Mouse (Mus musculus) mouse trophoblast stem cell (cell line): ENCODE data around the gene Cdk5r1.

ENCODE experiments used
- in situ Hi-C, 2 experiments: fragments of 300-500 bp; cut with MseI, MboI; formaldehyde crosslinking; loops; 2 replicates in 1 of 2; 3 replicates in 1 of 2; pipeline ENCODE4 v1.15.1; 2025

The Cdk5r1 gene

DNA sequence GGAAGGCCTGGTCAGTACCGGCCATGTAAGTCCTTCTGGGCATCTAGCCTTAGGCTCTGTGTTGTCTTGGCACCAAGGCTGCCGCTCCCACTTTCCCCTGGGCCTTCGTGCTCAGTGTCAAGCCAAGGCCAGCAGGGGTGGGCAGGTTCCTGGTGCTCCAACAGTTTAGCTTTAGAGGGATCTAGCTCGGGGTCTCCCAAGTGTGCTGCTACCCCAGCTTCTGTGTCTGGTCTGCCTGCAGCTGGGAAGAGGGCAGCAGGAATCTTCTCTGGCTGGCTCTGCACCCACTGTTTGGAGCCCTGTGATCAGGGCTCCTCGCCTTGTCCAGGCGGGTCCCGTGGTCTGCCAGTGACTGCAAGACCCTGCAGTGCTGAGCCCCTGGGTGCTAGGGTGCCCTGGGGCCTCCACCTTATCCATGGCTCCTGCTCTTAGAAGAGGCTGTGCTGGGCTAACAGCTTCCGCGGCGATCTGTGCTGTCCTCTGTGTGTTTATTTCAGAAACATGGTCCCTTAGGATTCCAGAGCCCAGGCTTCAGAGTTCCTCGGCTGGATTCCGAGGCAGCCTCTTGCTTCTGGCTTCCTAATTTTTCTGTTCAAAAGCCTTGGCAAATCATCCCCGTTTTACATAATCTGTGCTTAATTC is 4.7 kb downstream of the Cdk5r1 start:
- in situ Hi-C loops = loop anchor here in 1 of 2 experiments (5.0 kb wide), 1 partner anchor 81 kb away; no protein-coding TSS in a partner anchor

DNA sequence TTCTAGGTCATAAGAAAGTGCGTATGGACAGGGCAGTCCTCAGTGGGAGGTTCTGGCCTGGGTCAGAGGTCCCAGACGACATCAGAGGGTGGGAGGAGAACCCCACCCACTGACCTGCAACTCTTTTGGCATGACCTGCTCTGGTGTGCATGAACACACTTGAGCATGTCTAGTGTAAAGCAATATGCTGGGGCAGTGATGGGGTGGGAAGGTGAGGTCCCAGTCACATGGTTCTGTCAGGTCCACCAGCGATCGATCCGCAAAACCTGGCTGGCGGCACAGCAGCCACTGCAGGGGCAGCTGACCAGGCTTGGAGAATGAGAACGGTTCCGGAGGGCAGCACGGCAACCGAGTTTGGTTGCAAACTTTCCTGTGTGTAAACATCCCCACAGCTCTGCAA is 5.5 kb downstream of the Cdk5r1 start:
- in situ Hi-C loops = loop anchor here in 1 of 2 experiments (5.0 kb wide), 1 partner anchor 80 kb away; no protein-coding TSS in a partner anchor

DNA sequence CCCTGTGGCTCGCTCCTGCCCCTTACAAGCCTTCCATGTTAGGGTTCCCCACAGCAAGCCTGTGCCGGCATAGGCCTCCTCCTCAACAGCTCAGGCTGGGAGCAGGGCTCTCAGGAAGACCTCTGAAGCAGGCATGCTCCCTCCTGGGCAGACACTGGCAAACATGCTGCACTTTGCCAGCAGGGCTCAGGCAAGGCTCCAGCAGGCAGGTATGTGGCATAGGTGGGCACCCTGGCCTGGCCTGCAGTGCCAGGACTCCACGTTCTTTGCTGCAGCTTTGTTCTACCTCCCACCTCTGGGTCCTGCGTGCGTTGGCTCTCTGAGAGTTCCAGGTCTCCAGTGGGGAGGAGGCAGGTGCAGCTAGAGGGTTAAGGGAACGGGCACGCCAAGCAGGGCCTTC is 6.1 kb downstream of the Cdk5r1 start:
- in situ Hi-C loops = loop anchor here in 1 of 2 experiments (5.0 kb wide), 1 partner anchor 79 kb away; no protein-coding TSS in a partner anchor

DNA sequence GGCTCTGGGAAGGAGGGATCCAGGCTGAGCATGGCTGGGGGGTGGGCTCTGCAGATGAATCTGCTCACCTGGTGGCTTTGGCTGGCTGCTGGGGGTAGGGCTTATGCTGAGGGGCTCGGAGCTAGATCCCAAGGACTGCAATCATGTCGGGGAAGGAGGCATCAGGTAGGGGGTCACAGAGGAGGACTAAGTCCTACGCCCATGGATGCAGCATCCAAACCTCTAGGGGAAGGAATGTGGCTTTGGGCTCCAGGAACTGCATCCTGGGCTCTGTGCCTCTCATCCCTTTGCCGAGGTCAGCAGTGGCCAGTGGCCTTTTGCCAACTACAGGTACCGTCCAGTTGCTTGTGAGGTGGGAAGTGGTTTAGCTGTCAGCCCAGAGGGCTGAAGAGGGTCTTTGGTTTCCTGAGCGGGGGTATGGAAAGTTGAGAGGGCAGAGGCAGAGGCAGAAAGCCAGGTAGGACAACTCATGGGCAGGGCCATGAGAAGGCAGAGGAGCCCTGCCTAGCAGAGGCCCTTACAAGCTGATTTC is 6.8 kb downstream of the Cdk5r1 start:
- in situ Hi-C loops = loop anchor here in 1 of 2 experiments (5.0 kb wide), 1 partner anchor 79 kb away; no protein-coding TSS in a partner anchor

DNA sequence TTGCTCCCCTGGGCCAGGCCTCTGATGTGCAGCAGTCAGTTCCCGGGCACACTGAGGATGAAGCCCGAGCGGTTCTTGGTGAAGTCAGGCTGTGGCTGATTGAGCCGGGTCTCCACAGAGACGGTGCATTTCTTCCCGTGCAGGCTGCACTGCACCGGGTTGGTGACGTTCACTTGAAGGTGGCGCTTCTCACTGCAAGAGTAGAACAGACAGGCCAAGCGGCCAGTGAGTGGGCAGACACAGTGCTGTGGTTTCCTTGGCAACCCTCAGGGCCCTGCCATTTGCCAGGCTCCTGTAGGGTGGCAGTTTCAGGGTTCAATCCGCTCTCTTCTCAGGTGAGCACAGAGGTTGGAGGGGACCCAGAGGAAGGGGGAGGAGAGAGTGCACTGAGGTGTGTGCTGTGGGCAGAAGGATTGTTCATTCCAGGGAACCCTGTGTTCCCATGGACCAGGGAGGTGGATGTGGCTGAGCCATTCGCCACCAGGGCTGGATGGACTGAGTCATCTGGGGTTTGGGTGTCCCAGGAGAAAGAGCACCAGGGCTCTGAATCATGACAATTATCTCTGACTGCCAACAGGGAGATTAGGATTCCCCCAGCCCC is 7.5 kb downstream of the Cdk5r1 start:
- in situ Hi-C loops = loop anchor here in 1 of 2 experiments (5.0 kb wide), 1 partner anchor 78 kb away; no protein-coding TSS in a partner anchor

DNA sequence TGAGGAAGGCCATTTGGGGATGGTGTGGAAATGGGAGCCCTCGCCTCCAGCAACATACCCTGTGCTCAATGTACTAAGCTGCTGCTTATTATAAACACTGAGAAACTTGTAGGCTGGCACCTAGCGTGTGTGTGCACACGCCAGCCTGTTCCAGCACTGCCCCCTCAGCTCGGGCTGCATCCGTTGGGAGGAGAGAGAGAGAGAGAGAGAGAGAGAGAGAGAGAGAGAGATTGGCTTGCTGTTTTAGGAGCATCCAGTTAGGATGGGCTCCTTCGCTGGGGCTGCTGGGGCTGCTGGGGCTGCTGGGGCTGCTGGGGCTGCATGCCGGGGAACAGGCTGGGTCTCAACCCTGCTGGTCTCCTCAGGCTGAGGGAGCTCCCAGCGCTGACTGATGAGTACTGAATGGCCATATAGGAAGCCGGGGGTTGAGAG is 8.3 kb downstream of the Cdk5r1 start:
- in situ Hi-C loops = no loop called here

DNA sequence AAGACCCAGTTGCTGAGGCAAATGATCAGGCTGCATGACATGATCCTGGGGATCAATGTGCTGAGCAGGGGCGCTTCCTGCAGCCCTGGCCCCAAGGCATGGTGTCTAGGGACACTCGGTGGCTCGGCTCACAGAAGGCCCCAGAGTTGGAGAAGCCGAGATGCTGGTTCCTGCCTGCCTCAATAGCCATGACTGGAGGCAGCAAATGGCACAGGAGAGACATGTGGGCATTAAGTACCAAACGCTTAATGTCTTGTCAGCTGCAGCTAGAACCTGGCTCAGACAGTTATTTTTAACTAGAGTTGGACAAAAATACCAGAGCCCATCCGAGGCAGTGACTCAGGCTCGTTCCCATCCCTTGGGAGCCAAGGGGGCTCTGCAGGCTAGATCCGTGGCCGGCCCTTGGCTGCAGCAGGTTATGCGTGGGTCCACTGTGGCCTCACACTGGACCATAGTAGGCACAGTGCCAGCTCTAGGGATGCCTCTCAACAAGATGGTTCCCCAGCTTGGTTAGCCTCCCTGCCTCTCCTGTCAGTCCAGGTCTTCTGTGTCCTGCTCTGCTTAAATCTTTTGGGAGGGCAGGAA is 8.9 kb downstream of the Cdk5r1 start:
- in situ Hi-C loops = no loop called here

DNA sequence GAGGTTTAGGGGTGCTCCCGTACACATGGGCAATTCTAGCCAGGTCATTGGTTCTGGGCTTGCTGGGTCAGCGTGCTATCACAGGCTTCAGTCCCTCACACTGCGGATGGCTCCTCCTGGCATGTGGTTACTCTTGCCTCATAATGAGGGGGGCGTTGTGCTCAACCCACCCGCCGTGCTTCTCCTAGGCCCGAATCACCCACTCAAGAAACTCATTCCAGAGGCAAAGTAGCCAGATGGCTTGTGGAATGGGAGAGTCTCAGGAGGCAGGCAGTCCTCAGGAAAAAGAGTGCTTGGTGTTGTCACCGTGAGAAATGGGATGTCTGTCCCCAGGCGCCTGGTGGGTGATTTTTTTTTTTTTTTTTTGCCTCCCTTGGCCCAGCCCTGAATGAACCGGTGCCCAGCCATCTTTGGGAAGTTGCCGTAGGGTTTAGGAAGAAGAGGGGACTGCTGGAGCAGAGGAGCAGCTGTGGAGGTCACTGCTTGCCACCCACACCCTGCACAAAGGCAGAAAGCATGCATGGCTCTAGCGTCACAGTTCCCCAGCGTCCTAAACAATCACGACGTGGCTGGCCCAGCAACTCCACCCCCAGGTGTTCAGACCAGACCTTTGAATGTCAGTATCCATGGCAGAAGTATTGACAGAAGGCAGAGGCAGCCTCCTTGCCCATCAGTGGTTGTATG is 11.2 kb downstream of the Cdk5r1 start:
- in situ Hi-C loops = no loop called here

DNA sequence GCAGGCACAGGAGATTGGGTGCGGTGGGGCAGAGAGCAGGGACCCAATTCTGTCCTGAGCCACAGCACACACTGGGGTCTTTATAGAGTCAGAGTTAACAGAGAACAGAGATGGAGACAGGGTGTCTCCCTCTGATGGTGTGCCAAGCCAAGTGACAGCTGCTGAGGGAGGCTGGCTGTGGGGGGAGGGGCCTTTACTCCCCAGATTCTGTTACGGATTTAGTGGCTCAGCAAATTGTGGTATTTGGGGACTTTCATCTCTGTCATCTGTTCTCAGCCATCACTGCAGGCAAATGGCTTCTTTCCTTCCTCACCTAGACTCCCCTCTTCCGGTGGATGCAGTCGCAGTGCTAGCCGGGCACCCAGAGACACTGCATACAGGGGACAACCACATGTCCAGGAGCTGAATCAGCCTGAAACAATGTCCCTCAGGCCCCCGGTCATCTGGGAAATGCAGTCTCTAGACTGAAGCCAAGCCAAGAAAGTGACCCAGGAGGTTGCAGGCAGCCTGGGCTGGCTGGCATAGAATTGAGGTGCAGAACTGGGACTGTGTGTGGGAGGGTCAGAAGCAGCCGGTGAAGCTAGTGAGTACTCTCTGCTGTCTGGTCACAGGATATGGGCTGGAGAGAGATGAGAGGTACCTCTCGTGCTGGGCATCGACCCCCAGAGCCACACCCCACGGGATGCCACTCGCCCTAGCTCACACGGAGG is 12.5 kb downstream of the Cdk5r1 start:
- in situ Hi-C loops = no loop called here

DNA sequence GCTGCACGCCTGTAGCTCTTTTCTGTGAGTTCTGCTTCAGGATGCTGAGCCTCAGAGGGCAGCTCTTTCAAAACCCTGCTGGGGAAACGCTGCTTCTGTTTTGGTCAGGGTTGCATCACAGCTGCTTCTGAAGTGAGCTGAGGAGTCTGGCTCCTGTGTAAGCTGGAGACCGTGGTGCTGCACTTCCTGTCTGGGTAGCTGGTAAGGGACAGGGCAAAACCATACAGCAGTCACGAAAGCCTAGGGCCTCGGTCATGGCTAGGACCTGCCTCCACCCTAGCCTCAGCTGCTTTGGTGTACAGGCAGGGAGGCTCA is 13.0 kb downstream of the Cdk5r1 start:
- in situ Hi-C loops = no loop called here

DNA sequence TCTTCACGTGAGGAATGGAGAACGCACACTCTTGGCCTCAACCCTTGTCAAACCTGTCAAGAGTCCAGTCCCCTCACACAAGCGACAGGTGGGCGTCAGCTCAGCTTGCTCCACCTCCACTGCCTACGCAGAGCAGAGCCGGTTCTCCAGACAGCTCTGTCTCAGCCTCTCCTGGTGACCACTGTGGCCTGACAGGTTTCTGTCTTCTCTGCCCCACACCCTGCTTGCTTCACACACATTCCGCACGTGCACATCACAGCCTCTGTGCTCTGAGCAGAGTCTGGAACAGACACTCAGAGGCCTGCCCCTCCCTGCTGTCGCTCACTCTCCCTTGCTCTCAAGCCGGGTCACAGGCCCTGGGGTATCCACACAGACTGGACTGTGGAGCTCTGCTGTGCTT is 14.0 kb downstream of the Cdk5r1 start:
- in situ Hi-C loops = no loop called here

DNA sequence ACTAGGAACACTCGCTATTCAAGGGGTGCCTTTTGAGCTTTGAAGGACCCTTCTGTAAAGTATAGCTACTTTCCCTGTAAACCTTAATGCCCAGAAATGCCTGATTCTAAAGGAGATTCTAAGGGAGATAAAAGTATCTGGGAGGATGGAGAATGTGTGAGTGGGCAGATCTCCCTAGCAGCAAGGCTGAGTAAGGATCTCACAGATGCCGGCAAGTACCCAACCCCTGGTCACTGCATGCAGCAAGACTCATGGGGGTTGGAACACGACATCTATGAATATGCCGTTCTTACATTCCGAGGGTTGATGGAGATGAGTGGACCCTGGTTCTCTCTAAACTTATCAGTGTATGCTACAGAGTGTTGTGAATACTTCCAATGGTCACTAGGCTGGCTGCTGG is 16.4 kb downstream of the Cdk5r1 start:
- in situ Hi-C loops = no loop called here

DNA sequence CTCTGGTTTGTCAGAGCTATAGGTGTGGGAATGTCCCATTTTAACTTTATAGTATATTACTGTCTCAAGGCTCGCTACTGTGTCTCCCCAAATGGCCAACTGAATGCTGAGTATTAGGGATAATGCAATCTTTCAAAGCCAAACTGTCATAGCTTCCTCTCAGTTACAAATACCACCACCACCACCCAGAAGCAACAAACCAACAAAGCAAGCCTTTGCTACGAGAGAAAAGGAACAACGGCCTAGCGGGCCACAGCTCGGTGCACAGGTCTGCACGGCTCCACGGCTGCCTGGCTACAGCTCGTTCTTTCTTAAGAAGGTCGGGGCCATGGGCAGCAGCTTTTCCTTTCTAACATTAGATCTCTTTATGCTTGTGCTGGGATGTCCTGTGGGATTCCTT is 18.0 kb downstream of the Cdk5r1 start:
- in situ Hi-C loops = no loop called here

DNA sequence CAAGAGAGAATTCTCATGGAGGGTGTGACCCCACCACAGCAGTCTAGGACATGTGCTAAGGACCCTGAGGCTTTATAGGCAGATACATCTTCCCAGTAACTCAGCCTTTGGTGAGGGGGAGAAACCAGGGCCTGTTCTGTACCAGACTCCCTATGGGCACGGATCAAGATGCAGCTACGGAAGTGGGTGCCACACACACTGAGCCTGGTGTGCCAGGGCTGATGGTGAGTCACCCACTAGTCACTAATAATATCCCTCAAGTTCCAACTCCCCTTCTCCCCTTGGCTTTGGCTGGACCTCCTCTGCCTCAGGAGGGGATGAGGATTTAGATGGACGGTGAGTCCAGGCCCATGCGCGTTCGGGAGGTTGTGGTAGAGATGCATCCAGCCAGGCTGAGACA is 19.1 kb downstream of the Cdk5r1 start:
- in situ Hi-C loops = no loop called here

DNA sequence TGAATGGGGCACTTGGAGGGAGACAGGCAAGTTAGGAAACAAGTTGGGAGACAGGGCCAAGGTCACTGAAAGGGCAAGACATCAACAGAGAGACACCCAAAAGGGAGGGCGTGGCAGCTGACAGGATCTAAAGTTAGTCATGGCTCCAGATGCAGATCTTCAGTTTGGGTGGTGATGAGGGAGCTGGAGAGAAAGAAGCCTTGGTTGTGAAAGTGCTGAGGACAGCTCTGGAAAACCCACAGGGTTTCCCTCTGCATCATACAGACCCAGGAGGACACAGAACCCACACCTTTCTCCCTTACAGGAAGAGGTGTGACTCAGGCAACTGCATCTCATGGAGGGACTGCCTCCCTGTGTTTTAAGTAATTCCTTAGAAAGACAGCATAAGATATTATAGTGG is 19.8 kb downstream of the Cdk5r1 start:
- in situ Hi-C loops = no loop called here

DNA sequence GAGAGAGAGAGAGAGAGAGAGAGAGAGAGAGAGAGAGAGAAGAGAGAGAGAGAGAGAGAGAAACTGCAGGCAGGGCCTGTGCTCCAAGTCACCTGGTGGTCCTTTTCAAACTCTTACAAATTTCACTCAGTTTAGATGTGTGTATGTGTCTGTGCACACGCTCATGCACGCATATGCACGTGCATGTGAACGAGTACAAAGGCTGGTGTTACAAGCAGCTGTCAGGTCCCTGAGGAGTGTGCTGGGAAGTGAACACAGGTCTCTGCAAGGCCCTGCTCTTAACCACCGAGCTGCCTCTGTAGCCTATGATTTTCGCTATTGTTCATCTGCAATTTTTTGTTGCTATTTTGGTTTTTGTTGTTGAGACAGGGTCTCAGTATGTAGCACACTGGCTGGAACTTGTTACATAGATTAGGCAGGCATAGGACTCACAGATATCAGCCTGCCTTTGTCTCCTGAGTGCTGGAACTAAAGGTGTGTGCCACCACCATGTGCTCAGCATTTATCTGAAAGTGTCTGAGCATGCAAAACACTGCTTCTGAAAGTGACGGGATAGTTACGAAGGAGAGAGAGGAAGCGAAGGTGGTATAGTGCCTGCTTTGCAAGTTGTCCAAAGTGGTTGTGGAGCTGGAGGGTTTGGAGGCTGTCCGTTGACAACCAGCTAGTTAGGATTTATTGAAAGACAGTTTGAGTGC is 20.5 kb downstream of the Cdk5r1 start:
- in situ Hi-C loops = no loop called here

DNA sequence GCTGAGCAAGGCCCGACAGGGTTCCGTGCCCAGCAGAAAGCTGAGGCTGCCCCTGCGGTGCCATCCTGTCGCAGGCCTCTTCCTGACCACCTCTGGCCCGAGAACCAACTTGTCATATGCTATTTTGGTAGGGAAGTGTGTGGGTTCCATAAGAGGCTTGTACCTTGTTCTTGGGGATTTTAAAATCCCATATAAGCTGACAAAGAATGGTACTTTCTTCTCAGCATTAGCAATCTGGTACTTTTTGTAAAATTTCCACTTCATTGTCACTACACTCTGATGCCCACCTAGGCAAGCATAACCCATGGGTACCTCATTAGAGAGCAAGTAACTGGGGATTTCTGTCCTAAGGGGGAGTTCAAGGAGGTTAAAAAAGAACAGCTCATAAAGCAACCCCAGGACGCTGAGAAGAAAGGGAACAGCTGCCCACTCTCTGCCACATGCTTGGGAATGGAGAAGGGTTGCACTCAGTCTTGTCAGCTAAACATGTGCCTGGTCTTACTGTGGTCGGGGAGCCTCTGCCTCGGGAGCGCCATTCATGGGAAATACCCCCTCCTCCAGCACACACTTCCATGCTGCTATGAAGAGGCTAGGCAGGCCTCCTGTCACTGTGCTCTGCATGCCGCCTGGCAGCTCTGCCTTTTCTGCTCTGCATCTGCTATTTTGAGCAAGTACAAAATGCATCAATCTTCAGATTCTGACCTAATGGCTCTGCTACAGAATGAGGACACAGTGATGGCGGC is 21.7 kb downstream of the Cdk5r1 start:
- in situ Hi-C loops = no loop called here

DNA sequence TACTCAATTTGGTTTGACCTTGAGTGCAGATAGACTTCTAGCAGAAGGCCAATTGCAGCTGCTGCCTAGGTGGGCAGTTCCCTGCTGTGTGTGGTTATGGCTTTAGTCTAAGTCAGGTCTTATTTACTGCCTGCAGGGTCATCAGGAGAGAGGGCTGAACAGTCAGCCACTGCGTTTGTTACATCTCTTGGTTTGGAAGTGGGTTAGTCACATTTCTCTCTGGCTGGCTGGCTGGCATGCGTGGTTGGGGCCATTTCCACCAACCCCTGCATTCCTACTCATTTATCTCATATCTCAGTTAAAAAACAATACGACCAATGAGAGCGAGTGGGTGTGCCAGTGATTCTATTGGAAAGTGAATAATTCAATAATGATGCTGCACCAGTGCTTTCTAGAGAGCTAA is 22.7 kb downstream of the Cdk5r1 start:
- in situ Hi-C loops = no loop called here

DNA sequence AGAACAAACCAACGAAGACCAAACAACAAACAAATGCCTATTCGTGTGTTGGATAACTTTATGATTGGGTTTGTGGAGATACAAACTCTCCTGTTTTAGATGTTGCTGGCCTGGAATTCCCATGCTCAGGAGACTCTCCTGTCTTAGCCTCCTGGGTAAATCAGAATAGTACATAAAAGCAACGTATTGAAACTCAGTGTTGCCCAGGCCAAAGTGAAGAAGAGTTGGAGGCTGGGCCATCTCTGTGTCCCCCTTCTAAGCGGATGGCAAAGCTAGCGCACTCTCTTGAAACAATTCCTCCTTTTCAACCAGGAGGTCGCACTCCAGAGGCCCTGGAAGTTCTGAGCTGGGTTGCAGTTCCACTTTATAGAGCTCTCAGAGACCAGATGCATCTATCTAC is 26.5 kb downstream of the Cdk5r1 start:
- in situ Hi-C loops = no loop called here

DNA sequence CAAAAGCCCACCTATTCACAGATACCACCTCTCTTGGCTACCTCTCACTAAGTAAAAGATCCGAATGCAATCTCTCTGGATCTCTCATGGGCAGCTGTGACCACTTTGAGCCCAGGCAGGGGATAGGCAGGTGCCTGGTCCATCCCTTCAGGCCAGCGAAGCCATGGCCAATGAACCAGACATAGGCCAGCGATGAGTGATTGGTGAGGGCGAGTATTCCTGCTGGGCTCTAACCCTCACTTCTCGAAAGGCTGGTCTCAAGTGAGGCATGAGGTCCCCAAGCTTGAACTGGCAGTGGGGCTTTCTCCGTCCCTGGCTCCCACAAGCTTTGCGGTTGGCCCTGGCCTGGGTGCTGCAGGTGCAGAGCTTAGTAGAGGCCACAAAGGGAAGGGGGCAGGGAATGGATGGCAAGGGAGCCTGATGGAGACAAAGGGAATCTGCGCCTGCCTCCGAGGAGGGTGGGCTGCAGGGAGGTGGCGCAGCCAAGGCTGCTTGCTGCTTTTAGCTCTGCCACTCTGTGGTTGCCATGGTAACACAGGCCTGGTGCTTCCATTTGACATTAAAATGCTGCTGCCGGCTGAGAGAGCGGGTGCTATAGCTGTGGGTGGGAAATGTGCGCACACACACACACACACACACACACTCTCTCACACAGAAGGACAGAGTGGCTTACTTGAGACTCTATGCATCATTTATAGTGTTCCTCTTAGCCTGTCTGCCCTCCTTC is 27.1 kb downstream of the Cdk5r1 start:
- in situ Hi-C loops = no loop called here
